Mouse (Mus musculus) v-Abl transformed pro-B cells (cell line): Measurements from ENCODE around the gene Mogs.

Source experiments
- in situ Hi-C, 2 experiments: fragments of 400-800 bp; cut with MboI; formaldehyde crosslinking; loops; one replicate each; pipeline ENCODE4 v1.15.1; 2025; ENCODE audit not compliant: unreplicated experiment in 2 of 2

The Mogs gene

DNA sequence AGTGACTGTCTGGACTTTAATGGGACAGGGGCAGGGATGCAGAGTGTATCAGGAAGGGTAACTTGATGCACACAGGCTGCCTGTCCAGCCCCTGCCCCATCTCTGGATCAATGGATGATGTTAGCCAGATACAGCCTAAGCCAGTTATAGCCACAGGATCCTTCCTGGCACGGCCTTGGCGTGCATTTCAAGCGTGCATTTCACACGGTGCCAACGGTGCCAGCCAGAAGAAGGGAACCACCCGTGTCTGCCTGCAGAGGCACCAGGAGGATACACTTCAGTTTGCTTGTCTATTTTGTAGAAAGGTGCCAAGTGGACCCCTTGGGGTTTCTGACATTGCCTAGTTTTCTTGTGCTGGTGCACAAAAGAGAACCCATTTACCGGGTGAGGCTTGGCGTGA is 24.7 kb downstream of the Mogs start:
- in situ Hi-C loops: no loop called here

DNA sequence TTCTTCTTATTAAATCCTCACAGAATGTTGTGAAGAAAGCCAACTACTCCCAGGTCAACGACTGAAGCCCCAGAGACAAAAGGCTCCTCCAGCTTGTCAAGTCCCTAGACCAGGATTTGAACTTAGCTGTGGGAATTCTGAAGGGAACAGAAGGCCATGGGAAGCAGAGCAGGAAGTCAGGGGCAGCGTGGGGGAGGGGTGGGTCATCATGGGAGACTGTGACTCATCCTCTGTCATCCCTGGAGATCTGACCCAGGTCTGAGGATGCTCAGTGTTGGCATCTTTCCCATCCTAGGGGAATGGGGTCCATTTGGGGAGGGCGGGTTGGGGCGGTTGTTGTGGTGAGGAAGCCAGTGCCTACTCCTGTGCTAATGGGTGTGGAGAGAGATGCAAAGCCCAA is 26.3 kb downstream of the Mogs start:
- in situ Hi-C loops: no loop called here

DNA sequence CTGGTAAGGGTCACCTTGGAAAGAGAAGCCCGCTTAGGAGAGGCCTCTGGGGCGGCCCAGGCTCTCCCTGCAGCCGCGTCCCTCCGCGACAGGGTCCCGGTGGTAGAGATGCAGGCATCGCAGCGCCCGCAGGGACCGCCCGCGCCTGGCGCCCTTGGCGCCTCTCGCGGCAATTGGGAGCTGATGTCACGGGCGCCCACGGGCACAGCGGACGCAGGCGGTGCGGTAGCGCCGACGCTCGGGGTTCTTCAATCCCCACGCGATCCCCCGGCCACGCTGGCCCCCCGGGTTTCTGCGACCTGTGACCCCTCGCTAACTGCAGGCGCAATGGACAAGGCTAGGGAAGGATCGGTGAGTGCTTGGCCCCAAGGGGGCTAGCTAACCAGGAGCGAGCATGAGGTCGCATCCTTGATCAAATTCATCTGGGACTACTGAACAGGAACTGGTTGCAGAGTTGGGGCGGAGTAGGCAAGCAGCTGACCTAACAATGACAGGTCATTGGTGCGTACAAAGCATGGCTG is 27.0 kb downstream of the Mogs start:
- in situ Hi-C loops: no loop called here

DNA sequence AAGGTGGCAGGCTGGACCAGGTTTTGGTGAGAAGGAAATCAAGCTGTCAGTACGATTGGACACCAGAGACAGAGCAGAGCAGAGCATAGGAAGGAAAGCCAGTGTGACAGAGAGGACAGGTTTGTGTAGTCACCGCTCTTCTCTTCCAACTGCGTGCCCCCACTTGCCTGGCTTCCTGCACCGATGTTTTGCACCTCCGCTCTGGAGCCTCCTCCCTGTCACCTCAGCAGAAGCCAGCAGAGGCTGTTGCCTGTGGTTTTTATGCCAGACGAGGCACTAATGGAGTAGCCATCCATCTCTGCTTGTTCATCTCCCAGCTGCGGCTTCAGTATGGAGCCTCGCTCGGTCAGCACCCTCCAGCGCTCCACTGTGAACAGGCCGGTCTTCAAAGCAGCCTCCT is 27.6 kb downstream of the Mogs start:
- in situ Hi-C loops: no loop called here

DNA sequence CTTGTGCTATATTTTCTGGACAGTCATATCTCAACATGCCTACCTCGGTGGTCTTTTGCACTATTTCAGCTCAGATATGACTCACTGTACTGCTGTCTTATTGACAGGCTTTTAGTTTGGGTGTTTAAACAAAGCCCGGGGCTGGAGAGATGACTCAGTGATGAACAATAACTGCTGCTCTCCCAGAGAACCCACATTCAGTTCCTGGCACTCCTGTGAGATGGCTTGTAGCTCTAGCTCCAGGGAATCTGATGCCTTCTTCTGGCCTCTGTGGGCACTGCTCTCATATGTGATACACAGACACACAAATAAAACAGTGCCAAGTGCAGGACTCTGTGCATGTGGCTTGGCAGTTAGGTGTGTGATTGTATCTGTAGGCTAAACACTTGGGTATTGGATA is 29.9 kb downstream of the Mogs start:
- in situ Hi-C loops: no loop called here

DNA sequence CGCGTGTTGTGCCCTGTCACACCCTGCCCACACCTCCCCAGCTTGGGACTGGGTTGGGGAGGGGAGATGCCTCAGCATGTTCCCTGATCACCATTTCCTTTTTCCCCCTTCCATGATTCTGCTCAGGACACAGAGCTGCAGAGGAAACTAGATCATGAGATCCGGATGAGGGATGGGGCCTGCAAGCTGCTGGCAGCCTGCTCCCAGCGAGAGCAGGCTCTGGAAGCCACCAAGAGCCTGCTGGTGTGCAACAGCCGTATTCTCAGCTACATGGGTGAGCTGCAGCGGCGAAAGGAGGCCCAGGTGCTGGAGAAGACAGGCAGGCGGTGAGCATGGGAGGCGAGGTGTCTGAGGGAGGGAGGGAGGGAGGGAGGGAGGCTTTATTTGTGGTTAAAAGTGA is 30.5 kb downstream of the Mogs start:
- in situ Hi-C loops: no loop called here

DNA sequence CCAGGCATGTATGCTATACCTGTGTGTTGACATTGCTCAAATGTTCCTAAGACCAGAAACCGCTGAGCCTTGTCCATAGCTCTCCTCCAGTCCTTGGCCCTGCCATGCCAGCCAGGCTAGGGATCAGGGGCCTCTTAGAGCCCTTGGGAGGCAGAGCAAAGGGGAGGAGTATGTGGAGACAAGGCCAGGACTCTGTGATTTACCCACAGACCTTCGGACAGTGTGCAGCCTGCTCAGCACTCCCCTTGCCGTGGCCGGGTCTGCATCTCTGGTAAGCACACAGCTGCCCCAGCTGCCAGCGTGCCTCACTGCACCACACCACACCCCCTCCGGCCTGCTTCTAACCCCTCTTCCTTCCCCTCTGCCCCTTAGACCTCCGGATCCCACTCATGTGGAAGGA is 32.0 kb downstream of the Mogs start:
- in situ Hi-C loops: no loop called here

DNA sequence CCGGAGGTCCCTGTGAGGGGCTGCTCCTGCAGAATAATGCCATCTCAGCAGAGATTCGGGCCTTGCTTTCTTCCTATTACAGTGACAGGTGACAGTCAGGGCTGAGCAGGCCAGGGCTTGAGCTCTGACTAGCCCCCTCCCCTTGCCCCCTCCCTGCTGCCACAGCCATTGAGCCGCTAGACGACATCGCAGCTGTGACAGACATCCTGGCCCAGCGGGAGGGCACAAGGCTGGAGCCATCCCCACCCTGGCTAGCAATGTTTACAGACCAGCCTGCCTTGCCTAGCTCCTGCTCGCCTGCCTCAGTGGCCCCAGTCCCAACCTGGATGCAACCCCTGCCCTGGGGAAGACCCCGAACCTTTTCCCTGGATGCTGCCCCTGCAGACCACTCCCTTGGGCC is 36.4 kb downstream of the Mogs start:
- in situ Hi-C loops: loop anchor here in 1 of 2 experiments (10.0 kb wide), 1 partner anchor 47 kb away; the partner anchor contains the start of genes Ccdc142, Gm42688 and Mrpl53

DNA sequence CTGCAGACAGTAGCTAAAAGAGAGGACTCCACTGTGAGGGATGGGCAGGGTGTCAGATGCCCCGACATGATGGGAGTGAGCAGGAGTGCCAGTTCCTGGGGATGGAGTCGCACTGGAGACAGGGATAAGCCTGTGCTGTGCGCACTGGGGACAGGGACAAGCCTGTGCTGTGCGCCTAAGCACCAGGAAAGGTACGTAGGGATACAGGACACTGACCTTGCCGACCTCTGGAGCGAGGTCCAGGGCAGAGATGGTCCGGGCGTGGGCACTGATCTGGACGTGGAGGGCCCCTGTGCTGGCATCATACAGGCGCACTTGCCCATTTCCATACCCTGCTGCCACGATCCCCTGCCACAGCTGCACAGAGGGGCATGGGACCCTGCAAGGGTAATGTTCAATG is 37.7 kb downstream of the Mogs start:
- in situ Hi-C loops: loop anchor here in 1 of 2 experiments (10.0 kb wide), 1 partner anchor 48 kb away; the partner anchor contains the start of genes Ccdc142, Gm42688 and Mrpl53

DNA sequence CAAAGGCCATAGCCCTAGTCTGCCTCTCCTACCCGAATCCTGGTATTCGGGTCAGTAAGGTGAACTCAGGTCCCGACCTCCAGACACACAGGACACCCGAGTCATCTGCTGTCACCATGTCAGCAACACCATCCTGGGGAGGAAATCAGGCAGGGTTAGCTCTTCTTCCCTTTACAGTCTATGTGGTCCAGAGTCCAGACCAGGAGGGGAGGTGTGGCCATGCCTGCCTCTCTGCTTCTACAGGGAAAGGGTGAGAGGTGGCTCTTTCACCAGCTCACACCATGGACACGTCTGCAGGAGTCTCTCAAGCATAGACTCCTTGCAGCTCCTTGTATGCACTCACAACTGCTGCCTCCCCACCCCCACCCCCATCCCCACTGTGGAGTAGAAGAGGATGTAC is 38.2 kb downstream of the Mogs start:
- in situ Hi-C loops: loop anchor here in 1 of 2 experiments (10.0 kb wide), 1 partner anchor 49 kb away; the partner anchor contains the start of genes Ccdc142, Gm42688 and Mrpl53

DNA sequence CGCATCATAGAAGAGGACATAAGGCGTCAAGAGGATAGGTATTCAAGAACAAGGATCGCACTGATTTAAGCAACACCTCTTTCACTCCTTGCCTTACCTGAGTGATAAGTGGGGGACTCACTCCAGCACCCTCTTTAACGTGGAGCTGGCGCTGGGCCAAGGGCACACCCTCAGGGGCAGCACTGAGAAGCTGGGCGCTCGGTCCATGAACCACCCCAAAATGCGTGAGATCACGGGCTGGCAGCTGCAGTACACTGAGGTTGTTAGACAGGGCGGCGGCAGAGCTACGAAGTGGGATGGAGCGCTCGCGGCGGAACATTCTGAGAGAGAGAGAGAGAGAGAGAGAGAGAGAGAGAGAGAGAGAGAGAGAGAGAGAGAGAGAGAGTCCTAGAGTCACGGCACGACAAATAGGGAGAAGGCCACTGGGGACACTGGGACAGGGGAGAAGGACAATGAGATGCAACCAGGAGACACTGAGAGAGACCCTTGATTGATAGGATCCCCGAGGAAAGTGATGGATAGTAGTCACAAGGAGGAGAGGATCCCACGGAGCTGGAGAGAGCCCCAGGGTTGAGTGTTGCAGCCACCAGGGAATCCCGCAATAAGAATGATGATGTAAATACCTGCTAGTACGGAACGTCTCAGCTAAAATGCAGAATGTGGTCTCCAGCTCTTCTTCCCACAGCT is 40.4 kb downstream of the Mogs start:
- in situ Hi-C loops: loop anchor here (5.0 to 10.0 kb wide), 3 partner anchors 38 to 158 kb away; partner anchors contain the start of genes Ccdc142 (in 1 of the 2), Gm42688 (in 1 of the 2), Mogs (in 1 of the 2) and Mrpl53 (in 1 of the 2)

DNA sequence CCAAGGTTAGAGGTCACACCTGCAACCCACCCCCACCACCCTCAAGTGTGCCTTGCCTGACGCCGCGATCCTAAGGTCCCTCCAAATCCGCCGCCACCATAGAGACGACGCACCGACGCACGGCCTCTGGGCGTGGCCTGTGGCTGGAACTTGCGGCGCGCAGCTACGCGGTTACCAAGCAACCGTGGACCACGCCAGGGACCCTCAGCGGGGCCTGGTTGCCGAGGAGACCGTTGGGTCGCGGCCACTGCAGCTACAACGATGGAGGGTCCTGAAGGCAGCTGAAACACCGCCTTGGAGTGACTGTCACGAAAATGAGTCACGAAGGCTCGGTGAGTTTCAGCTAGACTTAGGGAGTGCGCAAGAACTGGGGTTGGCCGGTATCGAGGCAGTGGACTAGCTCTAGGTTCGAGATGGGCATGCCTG is 41.0 kb downstream of the Mogs start, which contains the start of the genes Wdr54 and 1700003E16Rik:
Gene Wdr54 (minus strand): TSS at position 139 of the 426 bp plus-strand sequence.
Gene 1700003E16Rik (plus strand): TSS at position 146 of the 426 bp plus-strand sequence.
- in situ Hi-C loops: loop anchor here (5.0 to 10.0 kb wide), 3 partner anchors 39 to 159 kb away; partner anchors contain the start of genes Ccdc142 (in 1 of the 2), Gm42688 (in 1 of the 2), Mogs (in 1 of the 2) and Mrpl53 (in 1 of the 2)

DNA sequence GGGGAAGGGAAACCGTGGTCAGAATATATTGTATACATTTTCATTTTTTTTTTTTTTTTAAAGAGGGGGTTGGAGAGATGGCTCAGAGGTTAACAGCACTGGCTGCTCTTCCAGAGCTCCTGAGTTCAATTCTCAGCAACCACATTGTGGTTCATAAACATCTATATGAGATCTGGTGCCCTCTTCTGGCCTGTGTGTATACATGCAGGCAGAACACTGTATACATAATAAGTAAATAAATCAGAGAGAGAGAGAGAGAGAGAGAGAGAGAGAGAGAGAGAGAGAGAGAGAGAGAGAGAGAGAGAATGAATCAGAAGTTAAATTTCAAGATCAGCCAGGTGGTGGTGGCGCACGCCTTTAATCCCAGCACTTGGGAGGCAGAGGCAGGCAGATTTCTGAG is 44.2 kb downstream of the Mogs start:
- in situ Hi-C loops: loop anchor here (5.0 to 10.0 kb wide), 3 partner anchors 42 to 162 kb away; partner anchors contain the start of genes Ccdc142 (in 1 of the 2), Gm42688 (in 1 of the 2), Mogs (in 1 of the 2) and Mrpl53 (in 1 of the 2)

DNA sequence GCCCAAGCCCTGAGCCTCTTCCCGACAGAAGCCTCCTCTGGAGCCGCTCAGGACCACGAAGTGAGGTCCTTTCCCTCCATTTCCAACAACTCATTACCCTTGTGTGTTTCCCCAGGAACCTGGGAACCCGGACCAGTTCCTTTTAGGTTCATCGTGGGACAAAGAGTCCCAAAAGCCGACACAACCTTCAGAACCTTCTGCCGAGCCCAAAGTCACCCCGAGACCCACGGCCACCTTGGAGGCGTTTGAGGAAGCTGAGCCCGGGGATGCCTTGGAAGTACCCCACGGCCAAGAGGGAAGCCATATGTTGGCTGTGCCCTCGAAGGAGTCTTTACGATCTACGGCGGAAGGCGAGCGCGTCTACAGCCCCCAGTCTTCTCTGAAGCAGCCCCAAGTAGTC is 46.1 kb downstream of the Mogs start:
- in situ Hi-C loops: loop anchor here in 1 of 2 experiments (5.0 to 10.0 kb wide), 2 partner anchors 164 to 407 kb away; no protein-coding TSS in a partner anchor

DNA sequence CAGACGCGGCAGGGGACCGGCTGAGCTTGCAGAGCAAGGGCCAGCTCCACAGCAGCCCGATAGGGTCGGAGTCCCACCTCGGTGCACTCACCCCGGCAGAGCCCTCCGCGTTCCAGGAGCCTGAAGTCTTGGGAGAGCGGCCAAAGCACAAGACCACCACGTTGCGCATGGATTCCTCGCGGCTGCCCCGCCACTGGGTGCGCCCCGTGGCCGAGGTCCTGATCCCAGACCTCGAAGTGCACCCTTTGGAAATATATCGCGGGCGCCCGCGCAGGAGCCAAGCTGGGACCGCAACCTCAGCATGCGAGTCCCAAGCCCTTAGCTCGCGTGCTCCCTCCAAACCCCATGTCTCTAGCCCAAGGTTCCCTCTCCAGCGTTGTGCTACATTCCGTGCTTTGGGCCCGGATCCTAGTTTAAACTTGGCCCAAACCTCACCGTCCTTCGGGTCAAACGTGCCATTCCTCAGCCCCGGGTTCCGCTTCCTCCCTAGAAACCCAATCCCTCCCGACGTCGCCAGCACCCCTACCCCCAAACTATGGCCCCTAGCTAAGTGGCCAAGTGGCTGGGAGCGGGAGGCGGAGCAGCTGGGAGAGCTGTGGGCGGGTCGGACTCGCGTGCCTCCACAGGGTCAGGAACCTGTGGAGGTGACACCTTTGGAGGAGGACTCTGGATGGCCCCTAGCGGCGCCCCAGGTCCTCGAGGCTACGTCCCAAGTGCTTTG is 46.8 kb downstream of the Mogs start:
- in situ Hi-C loops: loop anchor here in 1 of 2 experiments (5.0 to 10.0 kb wide), 2 partner anchors 165 to 407 kb away; no protein-coding TSS in a partner anchor

DNA sequence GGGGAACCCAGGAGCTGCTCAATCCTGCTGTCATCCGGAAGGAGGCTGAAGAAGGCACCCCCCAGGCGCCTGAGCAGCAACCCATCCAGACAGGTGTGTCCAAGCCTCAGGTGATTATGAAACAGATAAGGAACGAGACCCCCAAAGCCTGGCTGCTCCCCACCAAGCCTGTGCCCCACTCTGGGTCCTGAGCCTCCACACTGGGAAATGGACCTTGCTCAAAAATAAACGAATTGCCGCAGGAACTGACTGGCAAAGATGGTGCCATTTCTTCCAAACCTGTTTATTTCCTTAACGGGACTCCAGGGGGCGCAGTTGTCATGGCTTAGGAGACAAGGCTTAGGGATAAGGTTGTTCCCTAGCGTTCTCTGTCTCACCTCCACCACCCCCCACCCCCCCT is 47.4 kb downstream of the Mogs start:
- in situ Hi-C loops: loop anchor here in 1 of 2 experiments (5.0 to 10.0 kb wide), 2 partner anchors 165 to 408 kb away; no protein-coding TSS in a partner anchor

DNA sequence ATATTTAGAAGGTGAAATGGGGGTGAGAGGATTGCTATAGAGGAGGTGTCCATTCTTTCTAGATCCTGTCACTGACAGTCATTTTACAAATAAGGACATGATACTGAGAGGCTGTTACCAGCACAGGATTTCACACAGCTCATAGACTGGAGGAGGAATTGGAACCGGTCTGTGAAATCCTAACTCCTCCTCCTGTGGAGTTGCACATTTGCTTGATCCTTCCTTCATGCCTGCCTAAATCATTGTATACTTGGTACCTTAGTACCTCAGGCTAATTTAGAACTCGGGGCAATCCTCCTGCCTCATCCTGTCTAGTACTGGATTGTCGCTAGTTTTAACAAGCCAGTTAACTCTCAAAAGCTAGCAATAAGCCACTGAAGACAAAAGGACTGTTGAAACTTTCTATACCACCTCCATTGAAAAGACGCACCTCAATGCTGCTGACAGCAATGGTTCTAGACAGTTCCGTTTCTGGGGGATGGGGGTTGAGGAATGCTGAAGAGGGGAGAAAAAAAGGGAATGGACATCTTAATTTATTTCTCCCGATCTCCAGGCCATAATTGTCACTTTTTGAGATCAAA is 49.8 kb downstream of the Mogs start:
- in situ Hi-C loops: loop anchor here (5.0 to 10.0 kb wide), 2 partner anchors 102 to 410 kb away; no protein-coding TSS in a partner anchor

DNA sequence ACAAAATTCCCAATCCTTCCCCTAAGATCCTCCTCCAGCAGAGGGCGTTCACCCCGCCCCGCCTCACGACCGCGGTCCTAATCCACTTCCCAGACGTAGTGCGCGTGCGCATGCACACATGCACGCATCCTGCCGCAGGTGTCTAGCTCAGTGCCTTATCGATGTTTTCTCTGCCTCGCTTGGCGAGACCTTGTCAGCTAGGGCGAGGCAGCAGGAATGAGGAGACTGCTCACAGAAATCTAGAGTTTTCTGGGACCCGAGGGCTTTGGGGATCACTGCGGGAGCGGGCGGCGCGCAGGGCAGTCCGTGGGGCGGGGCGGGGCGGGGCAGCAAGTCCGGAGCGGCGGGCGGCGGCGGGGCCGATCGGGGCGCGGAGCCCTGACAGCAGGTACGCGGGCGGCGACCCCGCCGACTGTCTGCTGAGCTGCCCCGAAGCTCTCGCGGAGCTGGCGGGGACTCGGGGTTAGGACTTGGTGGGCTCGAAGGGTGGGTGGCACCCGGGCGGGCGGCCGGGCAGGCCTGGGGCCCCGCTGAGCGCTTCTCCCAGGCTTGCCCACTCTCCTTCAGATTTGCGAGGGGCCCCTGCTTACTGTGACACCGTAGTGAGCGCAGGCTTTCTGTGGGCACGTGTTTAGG is 50.4 kb downstream of the Mogs start, which contains the start of gene Dctn1:
Gene Dctn1 (plus strand): TSS at position 314 of the 636 bp plus-strand sequence.
- in situ Hi-C loops: loop anchor here (5.0 to 10.0 kb wide), 2 partner anchors 102 to 411 kb away; no protein-coding TSS in a partner anchor

DNA sequence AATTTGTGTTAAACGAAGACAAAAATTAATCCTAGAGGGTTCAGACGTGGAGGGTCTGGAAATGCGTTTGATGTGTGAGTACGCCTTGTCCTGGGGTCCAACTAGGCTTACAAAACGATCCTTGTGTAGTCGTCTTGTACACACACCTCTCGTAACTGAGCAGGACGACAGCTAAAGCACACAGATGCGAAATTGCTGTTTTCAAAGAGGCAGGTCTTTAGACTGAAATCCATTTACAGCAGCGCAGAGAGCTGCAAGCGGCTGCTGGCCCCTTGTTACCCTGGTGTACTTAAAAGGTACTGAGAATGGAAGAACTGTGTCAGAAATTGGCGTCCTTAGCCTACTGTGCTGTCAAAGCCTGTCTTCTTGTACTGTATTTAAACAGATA is 50.9 kb downstream of the Mogs start:
- in situ Hi-C loops: loop anchor here (5.0 to 10.0 kb wide), 2 partner anchors 101 to 411 kb away; no protein-coding TSS in a partner anchor
